Mouse (Mus musculus) frontal cortex, adult 2 months (tissue): Measurements from ENCODE around the gene Tmem132b. TPM values are rescaled to one million over a fixed set of nuclear protein-coding genes. Genes with fewer than 3 reads are reported as not detected.
A peak's percentile ranks its signal among the peaks of the same experiment; 100 is the strongest.
"Not testable (repeated sequence)": the region's sequence is repeated elsewhere in the genome, so short reads cannot be mapped to it uniquely, and the experiment has no call there.

Experiments
- DNase-seq, 2 experiments: peaks; one replicate each; pipeline ENCODE4 v3.0.0; 2022; ENCODE audit warnings: low spot score in 1 of 2; ENCODE audit errors: extremely low spot score in 1 of 2
- polyA plus RNA-seq: library from polyadenylated mRNA; depleted of rRNA; stranded (reverse); fragments of >200 nt; gene quantifications from 2 replicates; pipeline ENCODE4 v1.2.3, GENCODE M21; 2012; rRNA removed

The Tmem132b gene
- 22.7 and 26.8 TPM in 2 replicates for polyA plus RNA-seq

DNA sequence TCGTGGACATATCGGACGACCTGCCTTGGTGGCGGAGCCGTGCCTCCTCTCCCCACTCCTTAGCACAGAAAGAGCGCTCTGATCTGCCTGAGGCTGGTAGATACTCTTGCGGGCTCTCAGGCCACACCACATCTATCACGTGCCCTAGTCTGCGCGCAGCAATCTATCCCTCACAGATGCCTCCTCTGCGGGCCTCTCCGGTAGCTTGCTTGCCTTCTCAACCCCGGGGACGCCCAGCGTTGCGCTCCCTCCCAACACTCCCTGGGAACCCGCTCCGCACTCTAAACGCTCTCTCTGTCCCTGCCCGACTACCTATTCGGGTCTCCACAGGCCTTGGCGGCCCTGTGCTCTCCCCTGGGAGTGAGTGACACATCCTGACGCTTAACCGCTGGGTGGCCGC lies at the start of gene Tmem132b:
Tmem132b (plus strand) TSS at position 141 of the 400 bp plus-strand sequence.
- DNase-seq: peak; percentile 49 to 67

DNA sequence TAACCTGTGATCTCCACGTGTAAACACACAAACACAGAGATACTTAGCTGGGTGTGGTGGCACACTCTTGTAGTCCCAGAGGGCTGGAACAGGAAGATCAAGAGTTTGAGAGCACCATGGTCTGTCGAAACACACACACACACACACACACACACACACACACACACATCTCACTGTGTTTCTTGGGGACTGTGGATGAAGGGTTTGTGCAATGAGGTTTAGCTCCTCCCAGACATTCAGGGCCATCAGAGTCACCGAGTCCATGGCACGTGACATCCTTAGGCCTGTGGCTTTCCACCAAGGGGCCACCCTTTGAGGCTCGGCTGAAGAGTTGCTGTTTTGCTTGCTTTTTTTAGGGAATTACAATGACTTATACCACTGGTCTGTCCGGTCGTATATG lies 49.1 kb upstream of the Tmem132b start:
- DNase-seq: no peak

DNA sequence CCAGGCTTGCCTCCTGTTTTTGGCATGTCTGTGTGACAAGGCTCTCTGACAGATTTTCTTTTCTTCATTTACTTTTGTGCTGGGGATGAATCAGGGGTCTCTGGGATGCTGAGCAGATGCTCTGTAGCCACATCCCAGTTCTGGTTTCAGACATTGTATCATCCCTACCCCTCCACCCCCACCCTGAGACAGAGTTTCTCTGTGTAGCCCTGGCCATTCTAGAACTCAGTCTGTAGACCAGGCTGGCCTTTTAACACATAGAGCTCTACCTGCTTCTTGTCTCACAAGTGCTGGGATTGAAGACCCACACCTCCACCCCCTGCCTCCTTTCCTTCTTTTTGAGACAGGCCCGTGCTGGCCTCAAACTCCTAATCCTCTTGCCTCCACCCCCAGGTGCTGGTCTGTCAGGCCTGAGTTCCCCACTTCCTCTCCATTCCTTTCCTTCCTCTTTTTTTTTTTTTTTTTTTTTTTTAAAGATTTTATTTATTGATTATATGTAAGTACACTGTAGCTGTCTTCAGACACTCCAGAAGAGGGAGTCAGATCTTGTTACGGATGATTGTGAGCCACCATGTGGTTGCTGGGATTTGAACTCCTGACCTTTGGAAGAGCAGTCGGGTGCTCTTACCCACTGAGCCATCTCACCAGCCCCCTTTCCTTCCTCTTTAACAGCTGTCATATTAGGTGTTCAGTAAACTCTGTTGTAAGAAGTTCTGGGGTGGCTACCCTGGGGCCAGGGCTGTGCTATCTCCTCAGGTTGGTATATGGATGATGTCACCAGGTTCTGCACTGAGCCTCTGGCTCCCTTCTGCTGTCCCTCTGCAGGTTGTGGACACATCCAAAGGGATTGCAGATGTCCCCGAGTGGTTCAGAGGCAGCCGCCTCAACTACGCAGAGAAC lies 47.6 kb upstream of the Tmem132b start:
- DNase-seq: no peak

DNA sequence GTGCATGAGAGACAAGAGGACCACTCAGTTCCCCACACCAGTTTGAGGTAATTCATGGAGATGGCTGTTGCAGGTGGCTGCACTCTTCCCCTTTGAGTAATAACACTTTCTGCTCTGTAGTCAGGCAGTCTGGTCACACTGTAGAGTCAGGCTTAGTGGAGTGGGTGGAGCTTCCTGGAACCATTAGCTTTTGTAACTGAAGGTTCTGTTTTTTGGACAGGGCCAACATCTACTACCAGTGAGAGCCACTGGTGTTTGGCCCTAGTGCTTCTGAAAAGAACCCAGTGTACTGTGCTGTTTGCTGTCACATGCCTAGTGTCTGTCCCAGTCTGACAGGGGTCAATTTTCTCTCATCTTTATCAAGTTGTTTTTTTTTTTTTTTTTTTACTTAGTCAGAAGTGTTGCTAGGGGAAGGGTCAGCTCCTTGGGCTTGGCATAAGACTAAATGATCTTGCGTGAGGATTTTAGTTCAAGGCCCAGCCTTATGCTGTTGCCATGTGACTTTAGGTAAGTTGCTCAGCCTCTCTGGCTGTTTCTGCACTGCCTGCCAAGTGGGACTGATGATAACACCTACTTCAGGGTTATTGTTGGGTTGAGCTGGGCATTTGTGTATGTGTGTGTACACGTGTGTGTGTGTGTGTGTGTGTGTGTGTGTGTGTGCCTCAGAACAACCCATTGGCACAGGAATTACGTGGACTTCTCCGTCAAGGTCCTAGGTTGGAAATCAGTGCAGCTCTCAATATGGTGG lies 46.4 kb upstream of the Tmem132b start:
- no peak for DNase-seq

DNA sequence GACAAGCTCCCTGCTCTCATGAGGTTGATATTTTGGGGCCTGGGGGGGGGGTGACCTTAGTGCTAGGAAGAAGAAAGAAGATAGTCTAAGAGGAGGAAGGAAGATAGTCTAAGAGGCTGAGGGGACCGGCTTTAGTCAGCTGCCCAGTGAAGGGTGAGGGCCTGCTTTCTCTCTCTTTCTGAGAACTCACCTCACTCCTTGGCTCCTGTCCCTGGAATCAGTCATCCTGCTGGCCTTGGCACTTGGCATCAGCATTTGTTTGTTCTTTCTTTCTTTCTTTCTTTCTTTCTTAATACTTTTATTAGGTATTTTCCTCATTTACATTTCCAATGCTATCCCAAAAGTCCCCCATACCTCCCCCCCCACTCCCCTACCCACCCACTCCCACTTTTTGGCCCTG lies 45.5 kb upstream of the Tmem132b start:
- no peak for DNase-seq

DNA sequence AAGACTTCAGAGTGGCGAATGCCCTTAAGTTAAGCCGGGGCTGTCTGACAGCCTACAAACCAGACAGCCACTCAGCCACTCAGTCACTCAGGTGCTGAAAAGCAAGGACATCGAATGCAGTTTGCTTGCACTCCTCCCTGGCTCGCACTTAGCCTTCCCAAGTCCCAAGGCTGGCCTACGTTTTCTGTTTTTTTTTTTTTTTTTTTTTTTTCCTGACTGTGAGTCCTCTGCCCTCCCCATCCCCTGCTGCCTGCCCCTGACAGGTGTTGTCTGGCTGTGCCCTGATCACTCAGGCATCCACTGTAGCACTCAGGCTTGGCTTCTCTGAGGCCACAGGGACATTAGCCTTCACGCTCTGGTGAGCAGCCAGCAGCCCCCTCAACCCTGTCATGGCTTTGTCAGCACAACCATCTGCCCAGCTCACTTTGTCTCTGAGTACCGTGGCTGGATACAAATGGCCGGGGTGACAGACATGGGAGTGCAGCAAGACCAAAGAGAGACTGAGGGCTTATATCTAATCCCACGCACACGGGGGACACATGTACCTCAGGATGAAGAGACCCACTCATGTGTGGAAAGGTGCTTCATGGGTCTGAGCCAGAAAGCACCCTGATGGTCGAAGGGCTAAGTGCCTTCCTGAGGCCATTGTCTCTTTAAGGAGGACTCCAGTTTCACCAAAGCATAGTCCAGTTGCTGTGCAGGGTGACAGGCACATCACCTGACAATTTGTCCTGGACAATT lies 44.0 kb upstream of the Tmem132b start:
- no peak for DNase-seq

DNA sequence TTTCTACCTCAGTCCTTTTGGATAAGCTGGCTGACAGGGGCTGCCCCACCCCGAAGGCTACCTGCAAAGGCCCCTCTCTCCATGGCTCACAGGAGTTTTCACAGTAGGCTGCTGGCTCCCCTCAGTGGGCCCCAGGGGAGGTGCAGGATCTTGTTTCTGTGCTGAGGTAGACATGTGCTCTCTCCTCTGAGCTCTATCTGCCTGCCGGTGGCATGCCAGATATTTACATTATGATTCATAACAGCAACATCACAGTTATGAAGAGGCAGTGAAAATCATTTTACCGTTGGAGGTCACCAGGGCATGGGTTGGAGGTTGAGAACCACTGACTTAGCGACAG lies 43.5 kb upstream of the Tmem132b start:
- no peak for DNase-seq

DNA sequence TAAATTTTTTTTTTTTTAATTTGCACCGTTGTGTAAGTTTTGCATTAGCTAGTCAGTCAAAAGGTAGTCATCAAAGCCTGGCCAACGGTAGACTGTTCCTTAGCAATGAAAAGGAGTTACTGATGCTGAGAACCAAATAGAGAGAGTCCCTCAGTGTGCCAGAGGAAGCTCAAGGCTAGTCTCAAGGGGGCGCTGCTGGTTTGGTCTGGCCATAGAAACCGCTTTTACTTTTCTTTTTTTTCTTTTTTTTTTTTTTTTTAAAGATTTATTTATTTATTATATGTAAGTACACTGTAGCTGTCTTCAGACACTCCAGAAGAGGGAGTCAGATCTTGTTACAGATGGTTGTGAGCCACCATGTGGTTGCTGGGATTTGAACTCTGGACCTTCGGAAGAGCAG lies 42.6 kb upstream of the Tmem132b start:
- not testable (repeated sequence) for DNase-seq

DNA sequence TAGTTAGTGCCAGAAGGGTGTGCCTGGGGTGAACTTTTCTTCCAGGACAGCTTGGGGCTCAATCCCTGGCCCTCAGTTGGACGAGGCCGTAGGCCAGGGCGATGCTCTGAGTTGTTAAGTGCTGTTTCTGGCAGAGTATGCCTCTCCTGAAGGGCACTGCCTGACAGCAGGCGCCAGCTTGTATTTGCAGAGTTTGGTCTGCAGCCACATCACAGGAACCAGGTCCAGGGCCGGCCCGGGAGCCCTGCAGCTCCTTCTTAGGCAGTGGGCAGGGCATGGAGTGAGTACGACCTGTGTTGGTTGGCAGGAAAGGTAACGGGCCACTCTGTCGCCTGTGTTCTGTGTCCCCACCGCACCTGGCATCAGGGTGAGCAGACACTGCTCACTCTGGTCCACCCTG lies 40.5 kb upstream of the Tmem132b start:
- DNase-seq: no peak

- no peak for DNase-seq
Observed at GRCm38 (mm10) chr5:125492379-125493092, 39.0 kb upstream of the Tmem132b start.

- no peak for DNase-seq
Observed at GRCm38 (mm10) chr5:125493093-125493423, 38.5 kb upstream of the Tmem132b start.

- DNase-seq: no peak
Observed at GRCm38 (mm10) chr5:125495655-125496054, 35.9 kb upstream of the Tmem132b start.

DNA sequence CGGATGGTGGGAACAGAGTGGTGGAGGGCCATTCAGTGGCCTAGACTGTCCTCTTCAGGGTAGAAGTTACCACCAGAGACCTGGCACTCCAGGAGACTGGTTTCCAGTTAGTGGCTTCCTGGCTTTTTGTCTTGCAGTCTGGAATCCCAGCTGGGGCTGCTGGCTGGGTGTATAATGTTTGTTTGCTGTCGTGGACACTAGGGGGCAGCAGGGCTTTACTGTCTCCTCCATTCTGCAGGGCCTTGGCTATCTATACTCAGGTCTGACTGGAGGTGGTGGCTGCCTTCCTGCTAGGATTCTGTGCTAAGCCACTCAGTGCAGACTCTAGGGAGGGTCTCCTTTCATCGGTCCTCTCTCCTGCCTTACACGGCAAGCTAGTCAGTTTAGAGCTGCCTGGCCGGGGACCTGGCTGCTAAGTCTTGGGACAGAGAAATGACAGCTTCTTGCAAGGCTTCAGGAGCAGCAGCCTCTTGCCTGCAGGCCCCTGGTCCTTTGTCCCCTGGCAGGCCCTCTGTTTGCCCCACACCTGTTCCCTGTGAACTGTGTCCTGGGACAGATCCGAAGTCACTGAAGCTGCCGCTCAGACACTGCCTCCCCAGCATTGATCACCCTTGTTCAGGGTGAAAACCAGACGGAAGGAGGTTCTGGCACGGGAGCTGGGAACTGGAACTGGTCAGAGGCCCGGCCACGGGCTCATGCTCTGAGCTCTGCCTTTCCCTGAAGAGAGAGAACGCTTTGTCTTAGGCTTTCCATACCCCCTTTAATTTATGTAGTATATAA lies 33.6 kb upstream of the Tmem132b start:
- peak; percentile 72 to 90 for DNase-seq

GRCm38 (mm10) chr5:125501505-125501904 lies 30.1 kb upstream of the Tmem132b start:
- DNase-seq: no peak

DNA sequence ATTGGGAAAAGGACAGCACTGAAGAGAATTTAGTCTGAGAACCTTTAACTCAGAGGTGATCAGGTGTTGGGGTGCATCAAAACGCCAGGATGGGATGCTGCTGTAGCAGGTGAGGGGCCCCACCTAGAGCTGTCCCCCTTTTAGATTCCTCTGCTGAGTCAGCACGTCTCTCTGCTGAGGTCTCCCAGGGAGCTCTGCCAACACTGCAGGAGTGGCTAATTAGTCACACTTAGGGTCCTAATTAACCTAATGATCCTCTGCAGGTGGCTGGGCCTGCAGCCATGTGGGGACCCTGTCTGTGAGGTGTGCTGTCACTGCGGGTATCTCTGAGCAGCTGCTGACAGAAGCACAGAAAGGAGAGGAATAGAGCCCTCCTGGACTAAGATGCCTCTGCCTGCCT lies 29.4 kb upstream of the Tmem132b start:
- no peak for DNase-seq

DNA sequence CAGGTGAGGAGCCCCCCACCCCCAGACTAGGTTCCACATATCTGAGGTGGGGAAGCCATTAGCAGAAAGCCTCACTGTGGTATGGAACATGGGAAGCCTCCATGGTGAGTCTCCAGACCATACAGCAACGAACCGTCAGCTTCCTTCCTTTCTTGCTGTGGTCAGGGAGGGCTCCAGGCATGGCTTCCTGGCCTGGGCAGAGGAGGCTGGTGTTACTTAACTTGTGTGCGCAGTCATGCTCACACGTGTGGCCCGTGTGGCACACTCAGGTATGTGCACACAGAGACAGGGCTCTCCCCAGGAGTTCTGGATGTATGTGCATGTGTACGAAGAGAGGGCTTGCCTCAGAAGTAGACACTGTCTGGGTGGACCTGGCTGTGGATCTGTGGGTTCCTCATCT lies 27.9 kb upstream of the Tmem132b start:
- no peak for DNase-seq

GRCm38 (mm10) chr5:125504692-125505091 lies 26.9 kb upstream of the Tmem132b start:
- DNase-seq: peak in 1 of 2 experiments; percentile 53

DNA sequence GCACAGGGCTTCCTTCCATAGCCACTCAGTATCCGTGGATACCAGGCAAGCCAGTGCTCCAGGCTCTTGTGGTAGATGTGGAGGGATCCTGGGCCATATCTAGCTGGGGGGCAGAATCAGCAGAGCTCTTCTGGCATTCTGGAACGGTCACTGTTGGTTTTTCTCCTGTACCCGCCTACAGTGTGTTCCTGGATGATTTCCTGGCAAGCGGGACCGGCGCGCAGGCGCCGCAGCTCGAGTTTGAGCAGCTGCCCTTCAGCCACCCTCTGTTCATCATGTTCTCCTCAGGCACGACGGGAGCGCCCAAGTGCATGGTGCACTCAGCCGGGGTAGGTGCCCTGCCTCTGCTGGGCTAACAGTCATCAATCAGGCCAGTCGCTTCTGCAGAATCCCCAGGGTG lies 25.6 kb upstream of the Tmem132b start:
- DNase-seq: peak in 1 of 2 experiments; percentile 60

- no peak for DNase-seq
Observed at GRCm38 (mm10) chr5:125507582-125507981, 24.0 kb upstream of the Tmem132b start.

GRCm38 (mm10) chr5:125508006-125508405 lies 23.6 kb upstream of the Tmem132b start:
- no peak for DNase-seq
